Mouse (Mus musculus): ENCODE measurements at regions not wholly inside any gene's neighbourhood (a gene's known extent, or its start where the extent isn't known, plus 50 kb on each side); places are given as distances from the start of the nearest gene placed in this dataset.
"Not testable (repeated sequence)": the region's sequence is repeated elsewhere in the genome, so short reads cannot be mapped to it uniquely, and the experiment has no call there.

DNA sequence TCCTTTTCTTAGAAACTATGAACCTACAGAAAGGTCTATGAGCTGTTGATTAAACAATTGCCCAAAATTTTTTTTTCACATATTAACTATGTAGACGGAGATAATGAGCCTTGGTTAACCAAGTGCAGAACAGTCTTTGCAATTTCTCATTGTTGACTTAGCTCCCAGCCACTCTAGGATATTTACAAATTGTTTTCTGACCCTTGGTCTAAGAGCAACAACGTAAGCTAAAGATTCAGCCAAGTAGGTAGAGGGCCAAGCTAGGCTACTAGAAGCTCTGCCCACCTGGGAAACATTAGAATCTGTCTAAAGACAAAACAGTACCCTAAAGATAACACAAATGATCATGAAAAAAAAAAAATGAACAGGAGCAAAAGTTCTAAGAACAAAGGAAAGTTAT lies 67.5 kb upstream of the Map9 start:
- no peak for DNase-seq (ENCODE audit: low spot score)

DNA sequence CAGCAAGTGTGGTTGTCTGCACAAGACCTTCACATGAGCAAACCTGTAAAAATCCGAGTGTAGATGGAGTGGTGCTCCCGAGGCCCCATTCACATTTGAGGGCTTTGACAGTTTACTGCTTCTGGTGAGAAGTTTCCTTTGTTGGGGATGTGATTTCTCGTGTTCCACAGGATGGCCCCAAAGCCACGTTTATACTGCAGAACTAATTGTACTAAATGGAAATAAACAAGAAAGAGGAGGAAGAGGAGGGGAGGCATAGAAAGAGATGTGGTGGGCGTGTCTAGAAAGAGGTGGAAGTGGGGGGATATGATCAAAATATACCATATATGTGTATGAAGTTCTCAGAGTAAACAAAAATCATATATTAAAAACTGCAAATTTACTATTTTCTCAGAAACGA lies 68.8 kb upstream of the Map9 start:
- no peak for DNase-seq (ENCODE audit: low spot score)

DNA sequence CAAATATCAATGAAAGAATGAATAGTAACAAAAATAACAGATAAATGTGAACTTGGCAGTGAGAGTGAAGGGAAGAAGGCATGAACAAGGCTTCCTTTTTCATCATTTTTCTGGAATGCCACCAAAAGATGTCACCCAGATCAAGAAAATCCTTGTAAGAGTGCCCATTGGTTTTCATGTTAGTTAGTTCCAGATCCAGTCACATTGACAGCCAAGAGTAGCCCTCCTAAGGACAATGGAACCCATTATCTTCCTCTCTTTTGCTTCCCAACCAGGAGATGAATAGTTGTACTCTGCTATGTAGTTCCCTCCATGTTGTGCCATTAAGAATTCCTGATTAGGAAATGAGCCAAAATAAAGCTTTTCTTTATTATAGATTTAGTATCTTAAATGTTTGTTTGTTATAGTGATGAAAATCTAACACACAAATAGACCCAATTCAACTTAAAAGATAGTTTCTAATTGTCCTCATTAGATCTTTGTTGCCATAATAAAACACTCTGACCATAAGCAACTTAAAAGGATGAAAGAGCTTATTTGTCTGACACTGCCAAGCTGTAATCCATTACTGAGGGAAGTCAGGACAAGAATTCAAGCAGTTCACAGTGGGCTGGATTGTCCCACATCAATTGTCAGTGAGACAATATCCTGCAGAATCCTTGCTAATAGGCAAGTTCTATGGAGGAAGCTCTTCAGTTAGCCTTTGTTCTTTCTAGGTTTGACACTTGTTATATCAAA lies 80.7 kb upstream of the Map9 start:
- DNase-seq (ENCODE audit: low spot score): no peak

DNA sequence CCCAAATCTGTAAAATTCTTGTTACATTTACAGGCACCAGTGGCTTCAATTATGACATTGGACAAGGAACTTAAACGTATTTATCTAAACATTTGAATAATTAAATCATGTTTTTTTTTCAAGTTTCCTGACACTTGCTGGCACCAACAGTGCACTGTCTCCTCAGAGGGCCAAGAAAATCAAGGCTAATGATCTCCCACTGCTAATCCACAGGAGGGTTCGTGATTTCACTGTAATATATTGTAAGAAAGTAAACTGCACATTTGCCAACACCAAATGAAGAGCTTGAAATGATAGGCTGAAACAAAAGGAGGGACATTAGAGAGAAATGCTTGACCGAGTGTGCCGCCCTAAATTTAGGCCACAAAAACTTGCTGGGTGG lies 82.0 kb upstream of the Map9 start:
- DNase-seq (ENCODE audit: low spot score): no peak

DNA sequence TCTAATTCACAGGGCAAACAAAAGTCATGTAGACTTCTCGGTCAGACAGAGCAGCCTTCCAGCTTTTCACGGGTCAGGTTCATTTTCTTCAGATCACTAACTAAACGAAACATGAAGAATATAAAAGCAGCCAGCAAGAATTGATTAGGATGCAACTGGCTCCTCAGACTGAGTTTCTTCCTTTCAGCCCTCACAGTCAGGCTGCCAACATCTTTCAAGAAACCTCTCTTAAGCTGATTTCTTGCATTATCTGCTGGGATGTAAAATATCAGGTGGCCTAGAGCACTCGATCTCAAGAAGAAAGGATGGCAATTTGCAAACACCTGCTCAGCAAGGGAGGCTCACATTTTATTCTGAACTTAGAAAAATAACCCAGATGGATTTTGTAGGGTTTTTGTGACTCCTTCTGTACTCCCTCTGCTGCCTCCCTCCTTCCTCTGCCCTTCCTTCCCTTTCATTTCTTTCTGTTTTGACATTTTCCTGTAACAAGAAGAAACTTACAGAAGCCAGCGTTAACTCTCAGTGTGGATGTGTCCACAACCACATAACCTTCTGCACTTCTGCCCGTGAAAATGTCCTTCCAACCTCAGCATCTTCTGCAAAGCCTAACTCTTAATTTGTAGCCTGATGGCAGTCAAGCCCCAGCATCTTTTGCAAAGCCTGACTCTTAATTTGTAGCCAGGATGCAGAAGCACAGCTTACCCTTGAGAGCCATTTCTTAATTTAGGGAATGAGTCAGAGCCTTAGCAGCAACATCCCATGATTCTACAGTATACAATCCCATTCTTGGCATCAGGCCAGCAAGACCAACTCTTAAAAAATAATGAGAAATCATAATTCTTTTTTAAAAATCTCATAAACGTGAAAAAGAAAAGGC lies 82.7 kb upstream of the Map9 start:
- peak; percentile 20 for DNase-seq (ENCODE audit: low spot score)

DNA sequence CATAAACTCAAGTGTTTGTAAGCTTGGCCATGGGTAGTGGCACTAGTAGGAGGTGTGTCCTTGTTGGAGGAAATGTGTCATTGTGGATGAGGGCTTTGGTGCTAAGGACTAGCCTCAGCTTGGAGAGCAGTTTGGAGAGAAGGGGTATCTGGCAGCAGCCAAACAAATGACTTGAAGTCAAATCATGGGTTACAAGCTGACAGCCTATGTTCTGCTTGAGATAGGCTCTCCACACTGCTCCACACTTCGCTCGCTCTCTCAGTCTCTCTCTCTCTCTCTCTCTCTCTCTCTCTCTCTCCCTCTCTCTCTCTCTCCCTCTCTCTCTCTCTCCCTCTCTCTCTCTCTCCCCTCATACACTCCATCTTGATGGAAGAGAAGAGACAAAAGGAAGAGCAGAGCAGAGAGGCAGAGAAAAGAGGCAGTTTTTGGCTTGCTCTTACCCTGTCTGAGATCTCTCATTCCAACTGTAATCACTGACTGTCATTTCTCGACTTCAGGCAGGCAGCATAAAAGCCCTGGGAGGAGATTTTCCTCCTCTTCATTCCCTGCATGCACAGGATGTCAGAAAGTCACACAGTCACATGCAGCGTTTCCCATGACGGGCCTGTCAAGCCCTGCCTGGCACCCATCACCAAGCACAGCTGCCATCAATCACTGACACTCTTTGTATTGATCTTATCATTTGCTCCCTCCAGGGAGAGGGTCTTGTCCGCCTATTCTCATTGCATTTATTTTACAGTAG lies 83.5 kb upstream of the Map9 start:
- no peak for DNase-seq (ENCODE audit: low spot score)

DNA sequence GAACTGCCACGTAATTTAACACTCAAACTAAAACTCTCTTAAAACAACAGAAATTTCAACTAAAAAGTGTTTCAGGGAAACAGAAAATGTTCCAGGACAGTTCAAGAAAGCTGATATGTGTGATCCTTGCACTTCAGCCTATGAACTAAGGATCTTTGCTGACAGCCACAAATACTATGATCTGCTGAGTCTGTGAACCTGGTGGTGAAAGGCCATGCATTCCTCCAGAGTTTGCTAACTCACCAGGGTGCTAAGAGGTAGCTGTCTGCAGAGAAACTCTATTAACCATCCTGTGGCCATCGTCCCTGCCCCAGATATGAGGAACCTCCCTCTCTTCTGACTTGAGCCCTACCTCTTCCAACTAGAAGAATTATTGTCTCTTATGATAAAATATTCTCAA lies 84.3 kb upstream of the Map9 start:
- DNase-seq (ENCODE audit: low spot score): not testable (repeated sequence)

DNA sequence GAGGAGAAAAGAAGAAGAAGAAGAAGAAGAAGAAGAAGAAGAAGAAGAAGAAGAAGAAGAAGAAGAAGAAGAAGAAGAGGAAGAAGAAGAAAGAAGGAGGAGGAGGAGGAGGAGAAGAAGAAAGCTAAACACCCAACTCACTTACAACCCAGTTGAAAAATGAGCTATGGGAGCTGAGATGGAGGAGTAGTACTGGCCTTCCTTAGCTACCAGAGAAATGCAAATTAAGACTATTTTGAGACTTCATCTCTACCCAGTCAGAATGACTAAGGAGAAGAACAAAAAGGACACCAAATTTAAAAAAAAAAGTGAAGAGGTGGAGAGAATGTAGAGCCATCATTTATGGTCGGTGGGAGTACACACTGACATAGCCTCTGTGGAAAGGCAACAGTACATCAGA lies 85.9 kb upstream of the Map9 start:
- DNase-seq (ENCODE audit: low spot score): no peak

DNA sequence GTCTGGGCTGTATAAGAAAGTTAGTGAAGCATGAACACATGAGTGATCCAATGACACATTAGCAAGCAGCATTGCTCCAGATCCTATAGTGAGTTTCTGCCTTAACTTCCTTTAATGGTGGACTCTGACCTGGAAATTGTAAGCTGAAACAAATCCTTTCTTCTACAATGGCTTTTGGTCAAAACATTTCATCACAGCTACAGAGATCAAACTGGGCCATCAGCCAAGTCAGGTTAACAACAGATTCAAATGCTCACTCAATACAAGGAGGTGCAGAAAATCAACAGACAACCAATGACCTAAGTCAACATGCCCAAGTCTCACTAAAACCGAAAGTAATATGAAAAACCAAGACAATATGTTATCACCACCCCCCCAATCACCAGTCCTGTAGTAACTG lies 91.9 kb upstream of the Map9 start:
- no peak for DNase-seq (ENCODE audit: low spot score)

DNA sequence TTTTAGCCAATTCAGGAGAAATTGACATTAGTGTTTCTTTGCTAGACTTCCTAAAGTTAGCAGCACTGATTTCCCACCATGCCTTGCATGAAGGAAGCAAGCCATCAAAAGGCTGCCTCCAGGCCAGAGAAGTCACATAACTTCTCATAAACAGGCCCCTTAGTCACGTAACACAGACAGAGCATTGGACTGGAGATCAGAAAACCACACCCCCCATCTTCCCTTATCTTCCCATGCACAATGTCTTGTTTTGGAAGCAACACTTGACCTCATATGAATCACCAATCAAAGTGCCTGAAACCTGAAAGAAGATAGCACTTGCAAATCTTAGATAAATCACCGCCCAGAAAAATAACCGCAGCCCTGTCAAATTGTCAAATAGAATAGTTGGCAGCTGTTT lies 95.9 kb upstream of the Map9 start:
- no peak for DNase-seq (ENCODE audit: low spot score)

DNA sequence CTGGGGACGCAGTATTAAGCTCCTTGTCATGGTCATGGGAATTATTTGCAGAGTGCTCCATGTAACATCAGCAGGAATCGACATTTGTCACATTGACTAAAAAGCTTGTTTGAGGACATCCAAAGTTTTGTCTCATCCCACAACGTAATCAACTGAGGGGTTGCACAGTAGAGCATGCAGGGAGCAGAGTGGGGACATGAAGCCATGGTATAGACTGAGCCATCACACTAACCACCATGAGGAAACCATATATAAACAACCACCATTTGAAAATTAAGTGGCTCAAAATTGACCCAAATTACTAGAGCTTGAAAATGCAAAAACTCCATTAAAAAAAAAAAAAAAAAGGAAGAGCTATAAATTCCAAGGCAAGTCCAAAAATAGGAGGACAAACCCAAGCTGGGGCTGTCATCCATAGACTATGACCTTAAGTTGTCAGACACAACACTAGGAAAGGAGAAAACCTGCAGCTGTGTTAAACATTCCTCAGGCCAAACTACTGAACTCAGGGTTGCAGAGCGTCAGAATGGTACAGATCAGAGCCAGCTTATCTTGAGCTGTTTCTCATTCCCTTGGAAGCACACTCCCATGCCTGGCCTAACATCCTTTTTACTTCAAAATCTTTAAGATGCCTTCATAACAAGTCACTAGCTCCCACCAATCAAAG lies 97.7 kb upstream of the Map9 start:
- no peak for DNase-seq (ENCODE audit: low spot score)

DNA sequence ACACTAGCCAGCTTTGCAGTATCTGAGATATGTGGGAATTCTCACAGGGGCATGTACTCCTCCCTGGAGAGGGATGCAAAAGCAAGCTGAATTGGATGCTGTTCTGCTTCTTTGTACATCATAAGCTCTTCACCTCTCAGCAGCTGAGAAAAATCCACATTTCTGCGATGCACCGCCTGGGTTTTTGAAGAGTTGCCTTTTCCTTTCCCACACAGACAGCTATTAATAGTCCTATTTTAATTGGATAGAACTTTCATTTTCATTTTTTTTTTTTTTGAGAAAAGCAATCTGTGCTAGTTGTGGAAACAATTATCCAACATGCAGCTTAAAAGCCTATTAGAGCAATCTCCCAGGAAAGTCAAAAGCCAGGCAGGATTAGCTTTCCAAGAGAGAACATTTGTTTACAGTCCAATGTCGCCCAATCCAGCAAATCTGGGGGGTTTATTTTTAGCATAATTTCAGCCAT lies 105.2 kb upstream of the Gucy1a1 start:
- DNase-seq (ENCODE audit: low spot score): no peak

DNA sequence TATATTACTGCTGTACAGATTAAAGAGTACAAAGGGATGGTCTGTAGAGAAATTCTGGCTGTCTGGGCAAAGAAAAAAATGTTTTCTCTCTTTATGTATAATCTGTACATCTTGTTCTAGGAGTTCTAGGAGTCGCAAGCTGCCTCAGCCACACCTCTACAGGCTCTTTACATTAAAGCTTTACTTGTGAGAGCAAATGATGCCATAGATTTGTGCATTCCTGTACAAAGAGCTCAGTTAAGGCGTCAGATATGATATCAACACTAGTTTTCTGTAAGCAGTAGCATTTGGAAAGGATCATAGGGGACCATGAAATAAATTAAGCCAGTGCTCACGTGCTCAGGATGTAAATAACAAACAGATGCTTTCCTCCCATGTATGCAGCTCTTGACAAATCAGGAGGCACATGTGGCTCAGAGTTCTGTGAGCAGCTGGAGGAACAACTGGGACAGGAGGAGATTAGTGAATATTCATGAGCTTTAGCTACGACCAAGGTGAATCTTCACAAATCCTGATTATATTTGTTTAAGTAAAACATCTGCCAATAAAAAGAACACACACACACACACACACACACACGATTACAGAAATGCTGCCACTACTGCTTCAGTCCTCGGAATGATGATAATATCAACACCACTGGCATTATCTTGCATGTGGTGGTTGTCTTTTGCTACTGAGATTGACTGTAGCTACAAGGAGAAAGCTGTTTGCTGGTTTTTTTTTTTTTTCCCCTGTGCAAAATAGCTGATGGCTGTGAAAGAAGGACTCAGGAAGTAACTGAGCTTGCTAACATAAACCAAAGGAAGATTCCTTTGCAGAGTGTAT lies 104.6 kb upstream of the Gucy1a1 start:
- DNase-seq (ENCODE audit: low spot score): no peak

DNA sequence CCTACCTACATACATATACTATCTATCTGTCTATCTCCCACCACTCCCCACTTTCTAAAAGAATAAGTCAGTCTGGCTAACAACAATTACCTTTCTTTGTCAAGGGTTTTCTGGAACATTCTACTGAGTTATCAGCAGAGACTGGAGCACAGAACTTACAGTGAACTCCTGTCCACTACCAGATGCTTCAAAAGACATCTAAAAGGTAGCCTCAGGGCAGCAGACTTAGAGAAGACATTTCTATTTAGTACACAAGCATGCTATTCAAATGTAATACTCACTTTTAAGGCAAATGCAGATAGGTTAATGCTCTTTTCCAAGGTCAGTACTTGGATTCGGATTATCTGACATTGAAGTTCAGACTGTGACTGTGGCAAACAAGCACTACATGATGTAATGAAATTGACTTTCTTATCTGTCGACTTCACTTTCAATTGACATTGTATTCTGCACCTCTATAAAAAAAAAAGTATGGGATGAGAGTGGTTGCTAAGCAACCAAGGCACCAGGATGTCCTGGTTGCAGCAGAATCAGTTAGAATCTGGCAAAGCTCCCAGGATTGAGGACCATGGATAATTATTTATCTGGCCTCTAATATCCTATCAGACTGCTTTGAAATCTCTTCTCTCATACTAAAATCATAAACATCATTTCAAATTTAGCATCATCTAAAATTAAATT lies 90.9 kb upstream of the Gucy1a1 start:
- no peak for DNase-seq (ENCODE audit: low spot score)

DNA sequence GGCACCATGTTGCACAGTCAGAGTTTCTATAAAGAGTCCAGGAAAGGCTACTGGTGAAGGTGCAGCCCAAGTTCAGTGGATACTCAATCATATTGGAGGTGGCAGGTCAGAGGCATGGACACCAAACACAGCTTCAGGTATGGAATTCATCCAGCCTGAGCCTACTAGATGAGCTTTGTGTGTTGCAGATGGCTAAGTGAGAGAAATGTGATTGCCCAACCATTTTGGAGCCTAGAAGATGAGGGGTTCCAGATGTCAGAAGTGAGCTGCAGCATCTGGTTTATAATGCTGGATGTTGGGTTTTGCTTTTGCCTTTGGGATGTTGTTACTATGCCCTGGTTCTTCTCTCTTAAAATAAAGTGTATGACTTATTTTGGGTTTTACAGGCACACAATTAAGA lies 88.7 kb upstream of the Gucy1a1 start:
- DNase-seq (ENCODE audit: low spot score): no peak

DNA sequence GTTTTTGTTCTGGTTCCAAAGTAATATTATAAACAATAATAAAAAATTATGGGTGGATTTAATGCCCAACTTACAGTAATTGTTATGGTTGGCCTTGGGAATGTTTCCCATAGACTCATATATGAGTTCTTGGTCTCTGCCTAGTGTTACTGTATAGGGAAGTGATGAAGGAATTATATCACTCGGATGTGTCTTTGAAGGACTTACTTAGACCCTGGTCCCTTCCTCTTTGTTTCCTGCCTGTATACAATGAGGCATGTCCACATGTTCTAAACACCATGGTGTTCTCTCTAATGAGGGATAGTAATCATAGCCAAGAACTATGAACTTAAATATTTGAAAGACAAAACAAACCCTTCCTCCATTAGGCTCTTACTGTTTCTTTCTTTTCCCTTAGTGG lies 77.8 kb upstream of the Gucy1a1 start:
- DNase-seq (ENCODE audit: low spot score): no peak

DNA sequence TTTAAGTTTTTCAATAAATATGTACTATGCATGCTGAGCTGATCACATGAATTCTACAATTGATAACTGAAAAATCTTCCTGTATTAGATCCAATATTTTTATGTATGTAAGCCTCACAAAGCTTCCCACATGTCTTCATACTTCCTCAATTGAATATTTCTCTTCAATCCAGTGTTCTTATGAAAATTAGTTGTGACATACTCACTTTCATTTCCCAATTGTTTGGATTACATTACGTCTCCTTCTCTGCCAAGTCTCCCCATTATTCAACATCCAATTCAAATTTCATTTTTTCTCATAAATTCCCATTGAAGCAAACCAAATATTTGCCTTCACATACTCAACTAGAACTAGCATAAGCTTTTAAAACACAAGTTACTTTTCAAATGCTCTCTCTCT lies 76.3 kb upstream of the Gucy1a1 start:
- no peak for DNase-seq (ENCODE audit: low spot score)

DNA sequence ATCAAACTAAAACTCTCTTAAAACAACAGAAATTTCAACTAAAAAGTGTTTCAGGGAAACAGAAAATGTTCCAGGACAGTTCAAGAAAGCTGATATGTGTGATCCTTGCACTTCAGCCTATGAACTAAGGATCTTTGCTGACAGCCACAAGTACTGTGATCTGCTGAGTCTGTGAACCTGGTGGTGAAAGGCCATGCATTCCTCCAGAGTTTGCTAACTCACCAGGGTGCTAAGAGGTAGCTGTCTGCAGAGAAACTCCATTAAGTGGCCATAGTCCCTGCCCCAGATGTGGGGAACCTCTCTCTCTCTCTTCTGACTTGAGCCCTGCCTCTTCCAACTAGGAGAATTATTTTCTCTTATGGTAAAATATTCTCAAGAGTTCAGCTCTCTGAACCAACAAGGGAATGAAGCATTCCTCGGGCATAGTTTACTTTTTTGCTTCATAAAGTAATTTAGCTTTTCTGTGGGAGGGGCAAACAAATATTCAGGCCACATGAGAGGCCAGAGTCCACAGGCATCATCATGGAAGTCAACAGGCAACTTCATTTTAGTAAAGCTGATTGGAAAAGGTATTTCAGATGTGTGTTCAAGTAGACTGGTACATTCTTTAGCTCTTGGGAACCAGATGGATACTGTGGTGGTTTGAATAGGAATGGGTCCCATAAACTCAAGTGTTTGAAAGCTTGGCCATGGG lies 73.8 kb upstream of the Gucy1a1 start:
- not testable (repeated sequence) for DNase-seq (ENCODE audit: low spot score)

DNA sequence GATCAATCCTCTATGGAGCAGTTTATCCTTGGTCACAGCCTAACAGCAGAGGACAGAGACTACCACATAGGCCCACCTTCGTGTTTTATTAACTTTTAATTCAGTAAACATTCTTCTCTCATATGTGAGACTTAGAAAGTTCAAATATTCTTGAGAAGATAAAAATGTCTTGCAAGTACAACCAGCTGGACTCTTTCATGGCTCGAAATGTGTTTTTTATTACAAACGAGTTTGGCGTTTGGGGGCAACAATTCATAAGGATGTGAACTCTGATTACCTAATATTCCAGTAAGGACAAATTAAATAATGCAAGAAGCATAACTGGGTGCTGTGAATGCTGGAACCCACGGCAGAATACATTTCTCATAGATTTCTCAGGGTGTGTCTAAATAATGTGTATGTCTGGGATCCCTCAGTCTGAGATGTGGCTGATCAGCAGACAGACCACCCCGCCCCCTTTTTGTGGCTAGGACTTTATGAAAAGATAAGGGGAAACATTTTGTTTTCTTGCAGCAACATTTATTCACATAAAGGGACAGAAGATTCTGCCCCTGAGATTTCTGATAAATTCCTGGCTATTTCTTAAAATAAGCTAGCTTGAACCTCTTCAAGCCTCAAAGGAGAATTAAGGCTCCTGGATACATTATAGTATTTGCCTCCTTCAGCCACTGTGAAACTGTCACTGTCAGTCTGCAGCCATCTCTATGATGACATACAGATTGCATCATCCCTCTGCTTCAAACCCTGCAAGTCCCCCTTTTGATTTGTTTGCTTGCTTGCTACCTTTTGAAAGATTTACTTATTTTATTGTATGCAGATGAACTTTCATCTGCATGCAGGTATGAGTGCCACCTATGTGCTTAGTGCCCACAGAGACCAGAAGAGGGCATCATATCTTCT lies 69.2 kb upstream of the Gucy1a1 start:
- DNase-seq (ENCODE audit: low spot score): no peak
